Mouse (Mus musculus): ENCODE results near the gene Thbs3. TPM values are rescaled to one million over a fixed set of nuclear protein-coding genes. Genes with fewer than 3 reads are reported as not detected.

Thbs3 gene
- total and polyA plus RNA-seq, 3 experiments = 0.49 to 3.4 (median 2.4) TPM

DNA sequence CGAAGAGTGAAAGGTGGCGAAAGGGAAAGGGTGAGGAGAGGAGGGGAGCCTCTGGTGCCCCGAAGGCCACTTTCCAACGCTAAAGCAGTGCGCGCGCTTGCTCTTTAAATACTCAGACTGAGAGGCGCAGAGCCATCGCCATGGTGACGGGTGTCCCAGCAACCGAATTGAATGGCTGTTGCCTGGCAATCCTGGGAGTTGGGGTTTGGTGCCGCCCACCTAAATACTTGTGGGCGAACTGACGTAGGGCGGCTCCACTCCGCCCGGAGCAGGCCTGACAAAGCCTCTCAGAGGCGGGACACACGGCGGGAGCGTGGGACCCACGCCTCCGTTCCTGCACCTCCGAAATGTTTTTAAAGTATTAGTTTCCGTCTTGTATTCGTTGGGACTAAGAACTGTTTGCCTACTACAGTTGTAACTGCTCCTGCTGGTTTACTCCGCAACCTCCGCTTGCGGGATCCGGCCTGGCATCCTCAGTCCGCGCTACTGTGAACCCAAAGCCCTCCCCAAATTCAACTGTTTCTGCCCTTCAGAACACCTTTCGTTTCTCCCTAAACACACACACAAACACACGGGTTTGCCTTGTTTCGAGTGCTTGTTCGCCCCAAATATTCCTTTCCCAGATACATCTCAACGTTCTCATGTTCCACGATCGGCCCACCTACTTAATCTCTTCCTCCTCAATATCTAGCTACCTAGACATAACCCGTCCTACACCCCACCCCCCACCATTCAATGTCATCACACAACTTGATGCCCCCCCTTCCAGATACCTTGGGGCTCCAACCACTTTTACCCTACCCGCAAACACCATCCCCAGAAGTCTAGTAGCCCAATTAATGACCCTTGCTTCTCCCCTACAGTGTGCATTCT is 12.6 kb downstream of the Thbs3 start:
- peaks cover 33% of the 10 kb centered on the region for H3K4me1 ChIP-seq (ENCODE audit: insufficient read depth, low read depth, low read length)
- peak overlapping the region; percentile 65; the same call in 1 of the 2 replicates for H3K4me3 ChIP-seq (ENCODE audit: low read depth, low read length)
- DNase-seq (ENCODE audit: low spot score) (peak; percentile 56), ATAC-seq (ENCODE audit: extremely low read depth, insufficient number of reproducible peaks, low FRiP score, poor library complexity, severe bottlenecking) (no peak)
- no peaks in the 10 kb centered on the region for H3K9me3 ChIP-seq (replicated peaks)
- no peaks in the 10 kb centered on the region for H3K36me3 ChIP-seq (replicated peaks)
- peaks cover 90% of the 10 kb centered on the region for H3K27me3 ChIP-seq (ENCODE audit: insufficient read depth, low read length)
- TF ChIP-seq POLR2AphosphoS5 (IDR thresholded peaks at IDR 0.05; ENCODE audit: insufficient replicate concordance, low read depth, low read length) (no peak), CTCF (IDR thresholded peaks at IDR 0.05; ENCODE audit: low read depth, low read length) (no peak), GATA2 (IDR thresholded peaks at IDR 0.05; ENCODE audit: borderline replicate concordance, low read depth, low read length) (no peak), TAL1 (conservative IDR thresholded peaks at IDR 0.05; ENCODE audit: low read depth, low read length) (no peak), GATA1 (IDR thresholded peaks at IDR 0.05; ENCODE audit: borderline replicate concordance, low read length) (no peak)

DNA sequence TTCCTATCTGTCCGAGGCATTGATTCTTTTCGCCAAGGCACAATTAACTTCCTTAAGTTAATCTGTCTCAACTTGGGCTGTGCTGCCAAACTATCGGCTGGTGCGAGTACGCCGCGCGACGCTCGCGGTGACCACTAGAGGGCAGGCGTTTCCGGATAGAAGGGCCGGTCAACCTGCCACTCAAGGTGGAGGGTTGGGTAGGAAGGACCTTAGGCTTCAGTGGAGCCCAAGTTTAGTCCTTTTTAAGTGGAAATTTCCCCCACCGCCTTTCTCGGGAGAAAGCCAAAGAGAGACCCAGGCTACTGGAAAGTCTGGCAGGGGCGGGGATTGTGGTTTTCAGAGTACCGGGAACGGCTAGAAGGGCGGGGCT is 13.2 kb downstream of the Thbs3 start:
- ATAC-seq (ENCODE audit: extremely low read depth, insufficient number of reproducible peaks, low FRiP score, poor library complexity, severe bottlenecking) (peak; percentile 68), DNase-seq (ENCODE audit: low spot score) (peak; percentile 89)
- Histone ChIP-seq H3K27me3 (ENCODE audit: insufficient read depth, low read length) (peaks cover 90% of the 10 kb centered on the region), H3K36me3 (replicated peaks) (no peaks in the 10 kb centered on the region), H3K4me3 (ENCODE audit: low read depth, low read length) (peak overlapping the region; percentile 65), H3K9me3 (replicated peaks) (no peaks in the 10 kb centered on the region), H3K4me1 (ENCODE audit: insufficient read depth, low read depth, low read length) (peaks cover 39% of the 10 kb centered on the region)
- peak; percentile 94 for TF ChIP-seq CTCF (IDR thresholded peaks at IDR 0.05; ENCODE audit: low read depth, low read length)
- TF ChIP-seq GATA1 (IDR thresholded peaks at IDR 0.05; ENCODE audit: borderline replicate concordance, low read length) = no peak
- no peak for TF ChIP-seq TAL1 (conservative IDR thresholded peaks at IDR 0.05; ENCODE audit: low read depth, low read length)

DNA sequence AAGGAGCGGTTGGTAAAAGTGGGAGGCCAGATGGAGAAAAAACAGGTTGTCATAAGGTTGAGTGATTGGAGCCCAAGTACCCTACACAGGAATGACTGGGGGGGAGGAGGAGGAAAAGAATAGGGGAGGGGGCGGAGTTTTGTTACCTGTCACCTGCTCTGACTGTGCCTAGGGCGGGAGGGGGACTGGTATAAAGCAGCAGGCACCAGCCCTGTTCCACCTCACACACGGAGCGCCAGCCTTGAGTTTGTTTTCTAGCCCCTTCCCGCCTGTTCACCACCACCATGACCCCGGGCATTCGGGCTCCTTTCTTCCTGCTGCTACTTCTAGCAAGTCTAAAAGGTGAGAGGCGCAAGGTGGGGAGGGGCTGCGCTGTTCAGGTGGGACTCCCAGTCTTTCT is 13.9 kb downstream of the Thbs3 start, which contains the start of gene Muc1:
Gene Muc1, plus strand, starts transcription at position 222 of the 400 bp plus-strand sequence.
- no peak for TF ChIP-seq POLR2AphosphoS5 (IDR thresholded peaks at IDR 0.05; ENCODE audit: insufficient replicate concordance, low read depth, low read length)
- TF ChIP-seq TAL1 (conservative IDR thresholded peaks at IDR 0.05; ENCODE audit: low read depth, low read length) = no peak
- TF ChIP-seq GATA2 (IDR thresholded peaks at IDR 0.05; ENCODE audit: borderline replicate concordance, low read depth, low read length) = no peak
- no peak for TF ChIP-seq GATA1 (IDR thresholded peaks at IDR 0.05; ENCODE audit: borderline replicate concordance, low read length)
- TF ChIP-seq CTCF (IDR thresholded peaks at IDR 0.05; ENCODE audit: low read depth, low read length) = no peak
- no peaks in the 10 kb centered on the region for H3K9me3 ChIP-seq (replicated peaks)
- ATAC-seq (ENCODE audit: extremely low read depth, insufficient number of reproducible peaks, low FRiP score, poor library complexity, severe bottlenecking) (no peak), DNase-seq (ENCODE audit: low spot score) (no peak)
- peak within 1 kb of the TSS; percentile 65 for H3K4me3 ChIP-seq (ENCODE audit: low read depth, low read length)
- no peaks in the 10 kb centered on the region for H3K36me3 ChIP-seq (replicated peaks)
- peaks cover 45% of the 10 kb centered on the region for H3K4me1 ChIP-seq (ENCODE audit: insufficient read depth, low read depth, low read length)
- H3K27me3 ChIP-seq (ENCODE audit: insufficient read depth, low read length) = peaks cover 90% of the 10 kb centered on the region

DNA sequence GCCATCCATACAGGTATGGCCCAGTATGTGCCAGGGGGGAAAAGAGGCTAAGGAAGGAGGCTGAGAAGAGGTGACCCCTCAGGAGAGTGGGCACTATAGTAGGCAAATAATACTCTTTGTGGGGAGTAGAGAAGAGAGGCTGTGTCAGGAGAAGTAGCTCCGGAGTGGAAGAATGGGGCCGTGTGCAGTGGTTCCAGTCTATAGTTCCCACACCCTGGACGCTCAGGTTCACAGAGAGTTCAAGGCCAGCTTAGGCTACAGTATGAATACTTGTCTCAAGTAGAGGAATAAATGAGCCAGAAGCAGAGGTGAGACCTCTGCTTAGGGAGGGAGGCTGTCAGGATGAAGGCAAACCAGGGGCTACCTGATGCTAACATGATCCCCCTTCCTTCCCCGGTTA is 14.3 kb downstream of the Thbs3 start:
- no peak for TF ChIP-seq POLR2AphosphoS5 (IDR thresholded peaks at IDR 0.05; ENCODE audit: insufficient replicate concordance, low read depth, low read length)
- TF ChIP-seq TAL1 (conservative IDR thresholded peaks at IDR 0.05; ENCODE audit: low read depth, low read length) = no peak
- TF ChIP-seq CTCF (IDR thresholded peaks at IDR 0.05; ENCODE audit: low read depth, low read length) = no peak
- no peak for TF ChIP-seq GATA1 (IDR thresholded peaks at IDR 0.05; ENCODE audit: borderline replicate concordance, low read length)
- TF ChIP-seq GATA2 (IDR thresholded peaks at IDR 0.05; ENCODE audit: borderline replicate concordance, low read depth, low read length) = no peak
- Histone ChIP-seq H3K9me3 (replicated peaks) (no peaks in the 10 kb centered on the region), H3K36me3 (replicated peaks) (no peaks in the 10 kb centered on the region), H3K4me1 (ENCODE audit: insufficient read depth, low read depth, low read length) (peaks cover 46% of the 10 kb centered on the region), H3K27me3 (ENCODE audit: insufficient read depth, low read length) (peaks cover 90% of the 10 kb centered on the region), H3K4me3 (ENCODE audit: low read depth, low read length) (no peak overlapping the region)
- DNase-seq (ENCODE audit: low spot score) = no peak
- ATAC-seq (ENCODE audit: extremely low read depth, insufficient number of reproducible peaks, low FRiP score, poor library complexity, severe bottlenecking) = no peak

DNA sequence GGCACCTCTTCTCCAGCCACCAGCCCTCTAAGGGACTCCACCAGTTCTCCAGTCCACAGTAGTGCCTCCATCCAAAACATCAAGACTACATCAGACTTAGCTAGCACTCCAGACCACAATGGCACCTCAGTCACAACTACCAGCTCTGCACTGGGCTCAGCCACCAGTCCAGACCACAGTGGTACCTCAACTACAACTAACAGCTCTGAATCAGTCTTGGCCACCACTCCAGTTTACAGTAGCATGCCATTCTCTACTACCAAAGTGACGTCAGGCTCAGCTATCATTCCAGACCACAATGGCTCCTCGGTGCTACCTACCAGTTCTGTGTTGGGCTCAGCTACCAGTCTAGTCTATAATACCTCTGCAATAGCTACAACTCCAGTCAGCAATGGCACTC is 15.6 kb downstream of the Thbs3 start:
- TF ChIP-seq GATA1 (IDR thresholded peaks at IDR 0.05; ENCODE audit: borderline replicate concordance, low read length) (no peak), CTCF (IDR thresholded peaks at IDR 0.05; ENCODE audit: low read depth, low read length) (no peak), TAL1 (conservative IDR thresholded peaks at IDR 0.05; ENCODE audit: low read depth, low read length) (no peak), GATA2 (IDR thresholded peaks at IDR 0.05; ENCODE audit: borderline replicate concordance, low read depth, low read length) (no peak), POLR2AphosphoS5 (IDR thresholded peaks at IDR 0.05; ENCODE audit: insufficient replicate concordance, low read depth, low read length) (no peak)

DNA sequence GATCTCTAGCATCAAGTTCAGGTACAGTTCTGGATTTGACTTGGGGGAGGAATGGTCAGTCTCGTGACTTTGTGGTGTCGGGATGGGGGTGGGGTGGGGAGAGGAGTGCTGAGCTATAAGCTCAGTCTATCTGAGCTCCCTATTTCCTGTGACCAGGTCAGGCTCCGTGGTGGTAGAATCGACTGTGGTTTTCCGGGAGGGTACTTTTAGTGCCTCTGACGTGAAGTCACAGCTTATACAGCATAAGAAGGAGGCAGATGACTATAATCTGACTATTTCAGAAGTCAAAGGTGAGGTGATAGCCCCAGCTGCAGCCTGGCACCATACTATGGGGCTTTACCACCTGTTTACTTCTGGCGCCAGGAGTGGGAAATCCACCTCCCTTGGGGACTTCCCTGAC is 16.4 kb downstream of the Thbs3 start:
- H3K4me3 ChIP-seq (ENCODE audit: low read depth, low read length) = no peak overlapping the region
- H3K4me1 ChIP-seq (ENCODE audit: insufficient read depth, low read depth, low read length) = peaks cover 42% of the 10 kb centered on the region
- TF ChIP-seq GATA1 (IDR thresholded peaks at IDR 0.05; ENCODE audit: borderline replicate concordance, low read length) (no peak), CTCF (IDR thresholded peaks at IDR 0.05; ENCODE audit: low read depth, low read length) (no peak), GATA2 (IDR thresholded peaks at IDR 0.05; ENCODE audit: borderline replicate concordance, low read depth, low read length) (no peak), POLR2AphosphoS5 (IDR thresholded peaks at IDR 0.05; ENCODE audit: insufficient replicate concordance, low read depth, low read length) (no peak), TAL1 (conservative IDR thresholded peaks at IDR 0.05; ENCODE audit: low read depth, low read length) (no peak)
- H3K36me3 ChIP-seq (replicated peaks) = no peaks in the 10 kb centered on the region
- DNase-seq (ENCODE audit: low spot score) (no peak), ATAC-seq (ENCODE audit: extremely low read depth, insufficient number of reproducible peaks, low FRiP score, poor library complexity, severe bottlenecking) (no peak)
- no peaks in the 10 kb centered on the region for H3K9me3 ChIP-seq (replicated peaks)
- peaks cover 90% of the 10 kb centered on the region for H3K27me3 ChIP-seq (ENCODE audit: insufficient read depth, low read length)

More for the DNA sequence above, 15.6 kb downstream of the Thbs3 start:
- H3K36me3 ChIP-seq (replicated peaks) = no peaks in the 10 kb centered on the region
- peaks cover 90% of the 10 kb centered on the region for H3K27me3 ChIP-seq (ENCODE audit: insufficient read depth, low read length)
- no peak overlapping the region; the same call in 1 of the 2 replicates for H3K4me3 ChIP-seq (ENCODE audit: low read depth, low read length)
- no peak for DNase-seq (ENCODE audit: low spot score)
- no peaks in the 10 kb centered on the region for H3K9me3 ChIP-seq (replicated peaks)
- peaks cover 43% of the 10 kb centered on the region for H3K4me1 ChIP-seq (ENCODE audit: insufficient read depth, low read depth, low read length)
- ATAC-seq (ENCODE audit: extremely low read depth, insufficient number of reproducible peaks, low FRiP score, poor library complexity, severe bottlenecking) = no peak
